Mouse (Mus musculus) 416B (cell line): ENCODE measurements at regions not wholly inside any gene's neighbourhood (a gene's known extent, or its start where the extent isn't known, plus 50 kb on each side); places are given as distances from the start of the nearest gene placed in this dataset.

Experiments used
- DNase-seq: peaks from one replicate; pipeline ENCODE4 v3.0.0; 2011; ENCODE audit warnings: low read depth

- DNase-seq, result no peak
These were observed 552.8 kb upstream of the Tenm3 start for GRCm38 (mm10) chr8:49396519-49396918.

GRCm38 (mm10) chr8:49395029-49395428 is 551.3 kb upstream of the Tenm3 start:
- DNase-seq, result peak; percentile 3

GRCm38 (mm10) chr8:49389525-49389924 is 545.8 kb upstream of the Tenm3 start:
- no peak for DNase-seq

- no peak for DNase-seq
These were observed 543.8 kb upstream of the Tenm3 start for GRCm38 (mm10) chr8:49387587-49387986.

GRCm38 (mm10) chr8:49372686-49373085 is 528.9 kb upstream of the Tenm3 start:
- no peak for DNase-seq

GRCm38 (mm10) chr8:49362682-49363081 is 518.9 kb upstream of the Tenm3 start:
- DNase-seq, result no peak

- no peak for DNase-seq
These were observed 517.7 kb upstream of the Tenm3 start for GRCm38 (mm10) chr8:49361443-49361842.

GRCm38 (mm10) chr8:49360121-49360520 is 516.4 kb upstream of the Tenm3 start:
- DNase-seq, result no peak

- no peak for DNase-seq
These were observed 515.9 kb upstream of the Tenm3 start for GRCm38 (mm10) chr8:49359671-49360070.

- no peak for DNase-seq
These were observed 504.9 kb upstream of the Tenm3 start for GRCm38 (mm10) chr8:49348602-49349001.

- no peak for DNase-seq
These were observed 495.0 kb upstream of the Tenm3 start for GRCm38 (mm10) chr8:49338716-49339115.

GRCm38 (mm10) chr8:49326980-49327379 is 483.2 kb upstream of the Tenm3 start:
- no peak for DNase-seq

- DNase-seq, result no peak
These were observed 477.7 kb upstream of the Tenm3 start for GRCm38 (mm10) chr8:49321404-49321803.

GRCm38 (mm10) chr8:49313483-49314278 is 469.9 kb upstream of the Tenm3 start:
- no peak for DNase-seq

- DNase-seq, result no peak
These were observed 469.1 kb upstream of the Tenm3 start for GRCm38 (mm10) chr8:49312816-49313215.

- no peak for DNase-seq
These were observed 438.6 kb upstream of the Tenm3 start for GRCm38 (mm10) chr8:49282401-49282800.

- no peak for DNase-seq
These were observed 437.5 kb upstream of the Tenm3 start for GRCm38 (mm10) chr8:49281254-49281653.

GRCm38 (mm10) chr8:49274031-49274430 is 430.3 kb upstream of the Tenm3 start:
- DNase-seq, result no peak

- no peak for DNase-seq
These were observed 429.4 kb upstream of the Tenm3 start for GRCm38 (mm10) chr8:49273109-49273508.

GRCm38 (mm10) chr8:49263416-49263815 is 419.7 kb upstream of the Tenm3 start:
- no peak for DNase-seq

GRCm38 (mm10) chr8:49262797-49263196 is 419.0 kb upstream of the Tenm3 start:
- DNase-seq, result no peak

GRCm38 (mm10) chr8:49255954-49256353 is 412.2 kb upstream of the Tenm3 start:
- no peak for DNase-seq

- DNase-seq, result no peak
These were observed 410.6 kb upstream of the Tenm3 start for GRCm38 (mm10) chr8:49254311-49254828.

- no peak for DNase-seq
These were observed 399.3 kb upstream of the Tenm3 start for GRCm38 (mm10) chr8:49243002-49243401.
